Mouse (Mus musculus): ENCODE results near the gene Zc2hc1c. TPM values are rescaled to one million over a fixed set of nuclear protein-coding genes. Genes with fewer than 3 reads are reported as not detected.

The Zc2hc1c gene
- total and polyA plus RNA-seq, 3 experiments: 0.08 to 0.13 TPM; not detected in 1

- Histone ChIP-seq H3K27me3 (replicated peaks) (no peaks in the 10 kb centered on the region), H3K4me1 (ENCODE audit: control insufficient read depth in 1 of 2, insufficient read depth in 2 of 2) (no peaks in the 10 kb centered on the region), H3K4me2 (ENCODE audit: insufficient read depth, low read depth, poor library complexity, severe bottlenecking) (no peak overlapping the region), H3K9me3 (replicated peaks; ENCODE audit: low read length) (no peaks in the 10 kb centered on the region), H3K9ac (ENCODE audit: insufficient read depth, low read depth) (no peak overlapping the region), H3K79me2 (replicated peaks; ENCODE audit: control insufficient read depth, extremely low read depth, insufficient read depth, poor library complexity, severe bottlenecking) (no peaks in the 10 kb centered on the region), H3K27ac (ENCODE audit: insufficient read depth, low read depth) (no peak overlapping the region), H3K4me3 (replicated peaks in 1 of 3; ENCODE audit: low read depth in 2 of 3, low read length in 2 of 3, poor library complexity in 1 of 3) (no peak overlapping the region), H3K36me3 (replicated peaks in 1 of 2; ENCODE audit: control insufficient read depth in 1 of 2, insufficient read depth in 1 of 2, low read length in 1 of 2) (peaks cover 46 to 83% of the 10 kb centered on the region in 2 experiments)
- in situ Hi-C loops (cut with MboI; ENCODE audit: low pct_ligation_motif_present, low pct_unique_long_range_greater_than_20kb, low sequenced_read_pairs): no loop called here
- TF ChIP-seq ZNF384 (IDR thresholded peaks at IDR 0.05; ENCODE audit: low read depth, low read length): no peak
- no peak for TF ChIP-seq IRF4 (IDR thresholded peaks at IDR 0.05; ENCODE audit: low read depth, low read length)
- TF ChIP-seq ZC3H11A (IDR thresholded peaks at IDR 0.05; ENCODE audit: low read depth, low read length): no peak
- no peak for TF ChIP-seq PAX5 (IDR thresholded peaks at IDR 0.05; ENCODE audit: low read length)
- TF ChIP-seq KAT2A (IDR thresholded peaks at IDR 0.05; ENCODE audit: insufficient replicate concordance, low read length): no peak
- no peak for TF ChIP-seq ZMIZ1 (IDR thresholded peaks at IDR 0.05; ENCODE audit: low read depth, low read length)
- TF ChIP-seq ELF1 (IDR thresholded peaks at IDR 0.05; ENCODE audit: low read depth, low read length): no peak
- no peak for TF ChIP-seq HCFC1 (IDR thresholded peaks at IDR 0.05; ENCODE audit: low read depth, low read length)
- no peak for TF ChIP-seq MAFK (IDR thresholded peaks at IDR 0.05; ENCODE audit: insufficient replicate concordance, low read length)
- TF ChIP-seq SMC3 (IDR thresholded peaks at IDR 0.05; ENCODE audit: low read depth, low read length): no peak
- no peak for TF ChIP-seq E2F4 (IDR thresholded peaks at IDR 0.05; ENCODE audit: insufficient replicate concordance, low read depth, low read length)
- TF ChIP-seq POLR2AphosphoS2 (IDR thresholded peaks at IDR 0.05; ENCODE audit: low read depth, low read length): no peak
- no peak for TF ChIP-seq MAX (IDR thresholded peaks at IDR 0.05; ENCODE audit: low read length)
- no peak for TF ChIP-seq USF2 (conservative IDR thresholded peaks at IDR 0.05; ENCODE audit: low read depth, low read length)
- TF ChIP-seq MEF2A (IDR thresholded peaks at IDR 0.05; ENCODE audit: borderline replicate concordance, low read depth, low read length): no peak
- no peak for TF ChIP-seq ZKSCAN1 (IDR thresholded peaks at IDR 0.05; ENCODE audit: borderline replicate concordance, low read depth, low read length)
- no peak for TF ChIP-seq CTCF (conservative IDR thresholded peaks at IDR 0.05 in 1 of 2, IDR thresholded peaks at IDR 0.05 in 1 of 2; ENCODE audit: low read depth in 2 of 2, low read length in 2 of 2)
- no peak for TF ChIP-seq GABPA (IDR thresholded peaks at IDR 0.05; ENCODE audit: insufficient replicate concordance, low read depth, low read length)
- TF ChIP-seq TCF12 (IDR thresholded peaks at IDR 0.05; ENCODE audit: low read depth, low read length): no peak
- TF ChIP-seq JUND (conservative IDR thresholded peaks at IDR 0.05; ENCODE audit: low read depth, low read length): no peak
- dilution Hi-C loops (cut with MboI; ENCODE audit: extremely low pct_ligation_motif_present, extremely low pct_unique_long_range_greater_than_20kb, low sequenced_read_pairs): no loop called here
- no peak for DNase-seq (ENCODE audit: extremely low read depth)
Measured at GRCm38 (mm10) chr12:85330153-85330552, 41.8 kb downstream of the Zc2hc1c start.

- no peak for DNase-seq (ENCODE audit: extremely low read depth)
Measured at GRCm38 (mm10) chr12:85337567-85338311, 49.3 kb downstream of the Zc2hc1c start.

More at GRCm38 (mm10) chr12:85337567-85338311, 49.3 kb downstream of the Zc2hc1c start:
- Histone ChIP-seq H3K27me3 (replicated peaks) (no peaks in the 10 kb centered on the region), H3K4me1 (ENCODE audit: control insufficient read depth in 1 of 2, insufficient read depth in 2 of 2) (peaks cover 3 to 25% of the 10 kb centered on the region in 2 experiments), H3K9ac (ENCODE audit: insufficient read depth, low read depth) (peak overlapping the region; percentile 90; the same call in 1 of the 2 replicates), H3K27ac (ENCODE audit: insufficient read depth, low read depth) (no peak overlapping the region), H3K9me3 (replicated peaks; ENCODE audit: low read length) (no peaks in the 10 kb centered on the region), H3K4me2 (ENCODE audit: insufficient read depth, low read depth, poor library complexity, severe bottlenecking) (peak overlapping the region; percentile 91), H3K36me3 (replicated peaks in 1 of 2; ENCODE audit: control insufficient read depth in 1 of 2, insufficient read depth in 1 of 2, low read length in 1 of 2) (peaks cover 21 to 47% of the 10 kb centered on the region in 2 experiments), H3K79me2 (replicated peaks; ENCODE audit: control insufficient read depth, extremely low read depth, insufficient read depth, poor library complexity, severe bottlenecking) (peaks cover 16% of the 10 kb centered on the region), H3K4me3 (replicated peaks in 1 of 3; ENCODE audit: low read depth in 2 of 3, low read length in 2 of 3, poor library complexity in 1 of 3) (peak overlapping the region in 2 of 3 experiments; percentile 81 to 93)
- dilution Hi-C loops (cut with MboI; ENCODE audit: extremely low pct_ligation_motif_present, extremely low pct_unique_long_range_greater_than_20kb, low sequenced_read_pairs) (no loop called here), in situ Hi-C loops (cut with MboI; ENCODE audit: low pct_ligation_motif_present, low pct_unique_long_range_greater_than_20kb, low sequenced_read_pairs) (no loop called here)
- TF ChIP-seq MAFK (IDR thresholded peaks at IDR 0.05; ENCODE audit: insufficient replicate concordance, low read length): peak; percentile 77; the same call in 1 of the 2 replicates
- no peak for TF ChIP-seq CHD1 (IDR thresholded peaks at IDR 0.05; ENCODE audit: low read depth, low read length)
- no peak for TF ChIP-seq PAX5 (IDR thresholded peaks at IDR 0.05; ENCODE audit: low read length)
- no peak for TF ChIP-seq RCOR1 (conservative IDR thresholded peaks at IDR 0.05; ENCODE audit: low read depth, low read length)
